Mouse (Mus musculus): ENCODE measurements at regions not wholly inside any gene's neighbourhood (a gene's known extent, or its start where the extent isn't known, plus 50 kb on each side); places are given as distances from the start of the nearest gene placed in this dataset.

DNA sequence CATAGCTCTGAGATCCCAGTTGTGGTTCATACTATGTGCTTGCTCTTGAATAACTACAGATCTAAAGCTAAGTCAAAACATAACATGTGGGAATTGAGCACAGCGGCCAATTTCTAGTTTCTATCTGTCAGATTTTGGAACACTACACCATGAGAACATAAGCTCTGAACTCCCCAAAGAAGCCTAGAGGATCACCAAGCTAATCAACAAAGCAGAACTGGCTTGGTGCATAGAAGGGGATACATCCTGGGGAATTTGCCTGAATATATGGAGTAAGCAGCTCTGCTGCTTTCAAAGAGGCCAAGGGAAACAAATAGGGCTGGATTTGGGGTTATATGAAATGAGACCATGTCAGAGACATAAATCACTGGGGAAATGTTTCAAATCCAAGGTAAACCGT, 105.9 kb upstream of the Igf1 start:
- TF ChIP-seq CTCF (IDR thresholded peaks at IDR 0.05; ENCODE audit: low read depth) (no peak), EP300 (optimal IDR thresholded peaks at IDR 0.05) (peak; percentile 28)

Measured in stomach, postnatal 0 days (tissue).